Mouse (Mus musculus) gastrocnemius, postnatal 36 days (tissue): ENCODE results near the gene Thsd7b. TPM values are rescaled to one million over a fixed set of nuclear protein-coding genes. Genes with fewer than 3 reads are reported as not detected.

Experiments
- DNase-seq, 2 experiments: peaks; one replicate each; pipeline ENCODE4 v3.0.0; 2022
- intact Hi-C: fragments of 180-260 bp; cut with DNase I; formaldehyde crosslinking; loops from one replicate; pipeline ENCODE4 v1.15.1; 2025
- long read RNA-seq, 2 experiments: library from polyadenylated mRNA; stranded (forward); transcript quantifications; one replicate each; pipeline ENCODE4 v2.0.0; 2021
- total RNA-seq, 2 experiments: library from RNA; stranded (reverse); gene quantifications; 2 replicates each; pipeline ENCODE4 v1.2.3; 2021

Gene Thsd7b
- total RNA-seq: under 1 TPM; 0.27 to 0.51 TPM
- long read RNA-seq, experiment 1: 0 reads
- long read RNA-seq, experiment 2: 0 reads

DNA sequence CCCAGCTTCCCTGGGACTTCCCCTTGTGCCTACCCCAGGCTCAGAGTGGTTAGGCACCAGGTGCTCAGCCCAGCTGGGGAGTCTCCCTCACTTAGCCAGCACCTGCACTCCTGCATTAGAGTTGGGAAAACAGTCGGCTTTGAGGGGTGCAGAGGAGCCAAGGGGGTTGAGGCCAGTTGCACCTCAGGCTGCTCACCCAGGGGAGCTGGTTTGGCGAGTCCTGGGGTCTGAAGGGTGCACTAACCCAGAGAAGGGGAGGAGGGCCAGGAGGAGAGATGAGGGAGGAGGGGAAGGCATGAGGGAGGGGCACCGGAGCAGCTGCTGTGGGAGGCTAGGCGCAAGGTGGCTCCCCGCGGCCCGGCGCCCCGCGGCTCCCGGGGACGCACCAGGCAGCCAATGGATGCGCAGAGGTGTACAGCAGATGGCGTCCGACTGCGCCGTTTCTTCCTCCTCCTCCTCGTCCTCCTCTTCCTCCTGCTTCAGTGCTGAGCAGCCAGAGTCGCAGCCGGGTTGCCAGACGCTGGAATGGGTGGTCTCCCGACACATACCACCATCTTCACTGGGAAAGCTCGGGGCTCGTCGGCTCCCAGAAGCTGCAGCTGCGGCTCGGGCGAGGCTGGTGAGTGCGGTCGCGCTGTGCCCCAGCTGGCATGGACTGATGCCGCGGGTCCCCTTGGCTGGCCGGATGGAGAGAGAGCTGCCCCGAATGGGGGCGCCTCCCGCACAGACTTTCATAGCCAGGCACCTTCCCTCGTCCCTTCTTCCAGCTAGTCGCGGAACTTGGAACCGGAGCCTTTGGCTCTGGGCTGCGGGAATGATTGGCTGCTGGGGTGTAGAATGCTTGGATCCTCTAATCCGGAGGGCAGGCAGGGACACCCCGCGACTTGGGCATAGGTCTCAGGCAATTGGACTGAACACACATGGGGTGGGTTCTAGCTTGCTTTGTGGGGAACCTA is at the start of gene Thsd7b:
Thsd7b (plus strand) TSS at position 321 of the 956 bp plus-strand sequence.
- no peak for DNase-seq

GRCm38 (mm10) chr1:129244292-129244691 is 28.8 kb upstream of the Thsd7b start:
- intact Hi-C loops: loop anchor here (10.0 kb wide), 2 partner anchors 189 to 369 kb away; no protein-coding TSS in a partner anchor
- no peak for DNase-seq

More for the DNA sequence above, at the start of gene Thsd7b:
- intact Hi-C loops: no loop called here

DNA sequence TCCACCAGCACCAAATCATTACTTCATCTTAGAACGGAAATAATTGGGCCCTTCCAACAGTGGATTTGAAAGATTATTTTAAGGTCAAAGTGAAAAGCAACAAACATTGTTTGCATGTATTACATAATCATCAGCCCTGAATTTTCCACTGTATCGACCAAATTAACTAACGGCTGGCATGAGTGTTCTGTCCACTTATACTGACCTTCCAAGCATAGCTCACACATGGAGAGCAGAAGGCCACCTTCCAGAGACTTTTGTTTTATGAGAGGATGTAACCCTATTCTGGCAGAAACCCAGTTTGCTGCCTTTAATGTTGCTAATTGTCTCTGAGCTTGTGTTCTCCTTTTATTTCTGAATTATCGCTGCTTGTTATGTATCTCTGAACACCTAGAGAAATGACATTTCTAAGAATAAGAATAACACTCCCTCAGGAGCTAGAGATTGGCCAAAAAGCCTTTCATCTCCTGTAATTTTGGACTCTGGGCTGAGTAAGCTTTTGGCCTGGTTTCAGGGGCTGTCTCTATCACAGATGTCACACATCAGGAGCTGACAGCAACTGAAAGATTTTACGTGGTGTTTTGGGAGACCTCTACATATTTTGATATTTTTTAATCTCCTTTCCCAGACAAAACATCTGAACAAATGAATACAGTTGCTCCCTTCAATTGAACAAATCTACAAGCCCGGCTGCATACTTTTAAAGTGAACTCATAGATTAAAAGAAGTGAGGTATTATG is 22.2 kb upstream of the Thsd7b start:
- DNase-seq: no peak

GRCm38 (mm10) chr1:129266684-129267083 is 6.4 kb upstream of the Thsd7b start:
- DNase-seq: no peak
- intact Hi-C loops: no loop called here

More for the DNA sequence above, 22.2 kb upstream of the Thsd7b start:
- intact Hi-C loops: no loop called here

GRCm38 (mm10) chr1:129304173-129304572 is 31.1 kb downstream of the Thsd7b start:
- intact Hi-C loops: no loop called here

DNA sequence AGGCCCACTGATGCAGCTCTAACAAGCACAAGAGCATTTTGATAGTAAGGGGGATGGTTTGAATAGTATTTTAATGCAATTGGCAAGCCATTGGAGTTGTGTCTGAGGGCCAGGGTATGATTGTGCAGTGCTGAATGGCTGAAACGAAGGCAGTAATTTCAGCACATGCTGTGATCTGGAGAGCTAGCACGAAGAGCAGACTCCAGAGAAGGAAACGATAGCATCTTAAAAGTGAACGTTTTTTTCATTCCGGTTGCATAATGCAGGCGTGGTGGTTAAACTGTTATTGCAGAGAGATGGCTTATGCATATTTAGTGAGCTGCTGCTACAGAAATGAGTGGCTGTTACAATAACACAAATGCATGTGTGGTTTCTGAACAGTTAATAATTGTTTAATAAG is 51.3 kb downstream of the Thsd7b start:
- no peak for DNase-seq
- intact Hi-C loops: no loop called here

More at GRCm38 (mm10) chr1:129304173-129304572, 31.1 kb downstream of the Thsd7b start:
- DNase-seq: no peak

DNA sequence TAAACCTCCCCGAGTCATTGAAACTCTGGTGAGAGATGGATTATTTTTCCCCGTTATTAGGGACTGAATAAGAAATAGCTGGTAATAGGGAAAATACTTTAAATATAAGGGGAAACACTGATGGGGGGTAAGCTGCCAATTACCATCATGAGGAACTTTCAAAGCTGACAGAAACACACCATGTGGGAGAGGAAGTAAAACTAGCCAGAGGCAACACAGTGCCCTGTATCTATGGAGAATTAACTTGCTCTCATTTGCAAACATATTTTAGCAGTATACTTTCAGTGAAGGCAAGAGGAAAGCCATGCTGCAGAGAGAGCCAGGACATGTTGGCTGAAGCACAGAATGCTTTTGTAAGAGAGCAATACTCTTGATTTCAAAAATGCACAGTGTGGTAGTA is 51.7 kb downstream of the Thsd7b start:
- intact Hi-C loops: no loop called here
- no peak for DNase-seq

GRCm38 (mm10) chr1:129356631-129357030 is 83.5 kb downstream of the Thsd7b start:
- no peak for DNase-seq
- intact Hi-C loops: no loop called here

DNA sequence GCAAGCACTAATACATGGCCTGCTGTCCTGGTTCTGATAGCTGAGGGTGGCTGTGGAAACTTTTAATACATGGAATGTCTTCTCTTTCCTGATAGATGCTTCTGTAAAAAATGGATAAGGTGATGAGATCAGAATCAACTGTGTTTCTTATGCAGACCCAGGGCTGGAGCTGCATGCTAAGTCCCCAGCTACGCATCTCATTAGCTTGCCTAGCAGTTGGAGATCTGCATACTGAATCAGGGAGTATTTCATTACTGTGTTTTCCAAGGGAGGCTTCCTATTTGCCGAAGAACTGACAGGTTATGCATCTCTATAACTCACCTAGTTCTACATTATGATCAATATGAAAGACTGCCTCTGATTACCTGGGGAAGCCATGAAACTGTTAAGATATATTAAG is 84.3 kb downstream of the Thsd7b start:
- DNase-seq: no peak
- intact Hi-C loops: no loop called here

DNA sequence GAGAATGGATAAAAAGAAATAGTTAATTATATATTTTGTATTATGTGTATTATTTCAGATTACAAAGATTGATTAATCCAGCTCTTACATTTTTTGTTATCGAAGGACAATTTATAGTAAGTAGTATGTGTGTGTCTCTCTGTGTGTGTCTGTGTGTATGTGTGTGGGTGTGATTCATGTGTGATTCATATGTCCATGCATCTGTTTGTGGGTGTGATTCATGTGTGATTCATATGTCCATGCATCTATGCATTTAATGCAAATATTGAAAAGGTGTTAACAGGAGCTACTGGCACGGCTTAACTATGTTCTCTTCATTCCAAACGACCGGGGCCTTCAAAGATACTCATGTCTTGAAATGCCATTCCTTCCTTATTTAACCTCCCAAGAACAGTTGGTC is 90.3 kb downstream of the Thsd7b start:
- no peak for DNase-seq
- intact Hi-C loops: no loop called here

DNA sequence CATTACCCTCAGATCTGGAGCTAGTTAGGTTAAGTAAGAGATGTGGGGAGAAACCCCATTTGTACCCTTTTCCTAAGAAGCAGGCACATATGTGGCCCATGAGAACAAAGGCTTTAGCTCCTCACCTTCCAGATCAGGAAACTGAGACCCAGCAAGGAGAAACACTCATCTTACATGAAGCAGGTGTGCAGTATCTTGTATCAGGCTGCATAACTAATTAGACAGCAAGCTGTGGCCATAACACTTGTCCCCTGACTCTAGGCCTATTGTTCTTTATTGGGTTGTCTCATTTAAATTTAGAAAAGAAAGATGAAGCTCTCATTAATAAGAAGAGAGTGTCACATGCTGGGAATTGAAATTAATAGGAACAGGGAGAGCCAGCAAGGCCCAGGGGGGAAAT is 91.7 kb downstream of the Thsd7b start:
- no peak for DNase-seq
- intact Hi-C loops: no loop called here

DNA sequence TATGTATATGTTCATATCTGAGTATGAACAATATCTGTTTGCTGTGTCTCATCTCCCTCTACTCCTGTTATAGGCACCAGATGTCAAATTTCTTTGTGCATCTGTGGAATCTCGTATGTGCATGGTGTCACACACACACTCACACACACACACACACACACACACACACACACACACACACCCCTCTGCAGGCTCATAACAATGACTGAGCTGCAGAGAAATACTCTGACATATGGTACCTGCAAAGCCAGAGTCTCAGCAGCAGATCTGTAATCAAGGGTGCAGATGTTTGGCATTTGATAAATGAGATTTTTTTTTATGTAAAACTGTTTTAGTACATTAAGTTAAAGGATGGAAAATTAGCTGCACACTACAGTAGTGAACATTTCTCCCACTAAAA is 92.5 kb downstream of the Thsd7b start:
- intact Hi-C loops: no loop called here
- DNase-seq: no peak

DNA sequence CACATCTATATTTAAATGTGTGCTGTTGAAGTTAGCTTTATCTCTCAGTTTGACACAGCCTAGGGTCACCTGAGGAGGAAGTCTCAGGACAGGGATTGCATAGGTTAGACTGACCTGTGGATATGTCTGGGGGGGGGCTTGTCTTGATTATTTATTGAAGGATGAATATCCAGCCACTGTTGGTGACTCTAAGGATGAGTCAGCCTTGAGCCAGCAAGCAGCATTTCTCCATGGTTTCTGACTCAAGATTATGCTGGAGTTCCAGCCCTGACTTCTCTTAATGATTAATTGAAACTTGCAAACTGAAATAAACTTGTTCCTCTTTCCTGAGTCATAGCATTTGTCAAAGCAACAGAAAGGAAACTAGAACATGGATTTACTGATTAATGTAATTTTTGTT is 113.4 kb downstream of the Thsd7b start:
- intact Hi-C loops: no loop called here
- DNase-seq: no peak

DNA sequence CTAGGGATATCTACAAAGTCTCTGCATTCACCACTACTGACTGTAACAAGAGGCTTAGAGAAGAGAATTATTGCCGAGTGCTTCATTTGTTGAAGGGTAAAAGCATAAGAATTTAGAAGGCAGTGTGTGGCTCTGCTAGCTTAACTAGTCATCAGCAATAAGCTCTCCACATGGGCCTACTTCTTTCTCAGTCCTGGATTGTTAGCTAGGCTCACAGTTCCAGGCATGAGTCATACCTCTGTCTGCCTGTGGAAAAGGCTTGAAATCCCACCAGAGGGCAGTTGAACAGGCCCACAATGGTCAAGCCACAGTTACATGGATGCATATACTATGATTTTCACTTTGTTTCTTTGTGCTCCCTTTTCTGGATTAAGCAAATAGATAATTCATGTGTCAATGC is 138.5 kb downstream of the Thsd7b start:
- DNase-seq: no peak
- intact Hi-C loops: no loop called here

GRCm38 (mm10) chr1:129421581-129421980 is 148.5 kb downstream of the Thsd7b start:
- intact Hi-C loops: no loop called here
- no peak for DNase-seq

GRCm38 (mm10) chr1:129464414-129464813 is 191.3 kb downstream of the Thsd7b start:
- DNase-seq: no peak
- intact Hi-C loops: no loop called here

- no peak for DNase-seq
- intact Hi-C loops: no loop called here
These were observed 200.4 kb downstream of the Thsd7b start for GRCm38 (mm10) chr1:129473504-129473903.

DNA sequence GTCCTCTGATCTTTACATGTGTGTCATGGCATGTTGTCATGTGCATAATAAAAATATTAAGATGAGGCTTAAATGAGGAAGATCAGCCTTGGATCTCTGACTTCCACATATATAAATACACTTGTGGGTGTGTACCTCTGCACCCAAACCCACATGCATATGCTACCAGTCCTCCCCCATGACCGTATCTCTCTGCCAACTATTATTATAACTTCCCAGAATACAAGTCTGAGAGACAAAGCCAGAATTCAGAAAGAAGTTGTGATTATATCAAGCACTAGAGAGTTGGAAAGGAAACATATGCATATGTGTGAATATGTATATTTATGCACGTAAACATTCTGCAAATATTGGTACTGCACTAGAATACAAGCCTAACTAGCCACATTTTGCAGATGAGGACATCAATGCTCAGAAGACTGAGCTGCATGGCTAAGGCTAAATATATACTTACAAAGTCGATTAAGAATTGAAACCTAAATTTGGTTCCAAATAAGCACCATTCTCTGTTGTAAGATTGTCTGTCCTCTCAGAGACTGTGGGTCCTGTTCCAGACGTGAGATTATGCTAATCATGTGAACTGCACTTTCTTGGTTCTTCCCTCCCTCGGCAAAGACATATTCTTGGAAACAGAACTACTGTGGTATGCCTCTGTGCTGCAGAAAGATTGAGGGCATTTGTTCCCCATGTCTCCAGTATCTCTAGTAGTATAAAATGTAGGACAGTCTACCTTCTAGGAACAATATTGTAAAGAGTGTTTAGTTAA is 211.3 kb downstream of the Thsd7b start:
- DNase-seq: no peak
- intact Hi-C loops: no loop called here

- intact Hi-C loops: loop anchor here (10.0 kb wide), 1 partner anchor 864 kb away; no protein-coding TSS in a partner anchor
- DNase-seq: no peak
These were observed 218.0 kb downstream of the Thsd7b start for GRCm38 (mm10) chr1:129491136-129491535.

GRCm38 (mm10) chr1:129493929-129494328 is 220.8 kb downstream of the Thsd7b start:
- no peak for DNase-seq
- intact Hi-C loops: loop anchor here (10.0 kb wide), 1 partner anchor 861 kb away; no protein-coding TSS in a partner anchor
